Mouse (Mus musculus) ES-Bruce4 (cell line): ENCODE data around the gene Gse1.
A peak's percentile ranks its signal among the peaks of the same experiment; 100 is the strongest.

Experiments used
- CTCF ChIP-seq: IDR thresholded peaks from one replicate; pipeline ENCODE4 v1.8.1; 2011; ENCODE audit warnings: low read depth, low read length
- EP300 ChIP-seq: IDR thresholded peaks from 2 replicates; pipeline ENCODE4 v1.6.1; 2011; ENCODE audit warnings: low read depth, low read length; ENCODE audit not compliant: insufficient read depth
- POLR2A ChIP-seq: IDR thresholded peaks from one replicate; pipeline ENCODE4 v1.8.1; 2011; ENCODE audit warnings: low read length; ENCODE audit not compliant: insufficient read depth

- TF ChIP-seq POLR2A (no peak), EP300 (0 out of 2 replicates have a peak, but pooled peaks have one; percentile 9), CTCF (no peak)
These were observed 290.7 kb downstream of the Gse1 start for GRCm38 (mm10) chr8:120518736-120519534.
